Mouse (Mus musculus) kidney, embryonic 15.5 days (tissue): ENCODE measurements around the gene Ssb. TPM values are rescaled to one million over a fixed set of nuclear protein-coding genes. Genes with fewer than 3 reads are reported as not detected.

Experiments
- ATAC-seq: fragments of 200-750 bp; cut with Nextera tagmentation; replicated peaks from 2 replicates; pipeline ENCODE4 v1.8.0; 2017; ENCODE audit warnings: moderate TSS enrichment; ENCODE audit not compliant: low FRiP score
- H3K27ac ChIP-seq: fragments of 300-500 bp; sonication (generic); 2 replicates; pipeline ENCODE4 v1.5.1; 2015; ENCODE audit warnings: mild to moderate bottlenecking, inconsistent platforms
- H3K27me3 ChIP-seq: fragments of 300-500 bp; sonication (generic); 2 replicates; pipeline ENCODE4 v1.6.1; 2015; ENCODE audit warnings: inconsistent platforms
- H3K36me3 ChIP-seq: fragments of 300-500 bp; sonication (generic); 2 replicates; pipeline ENCODE4 v1.6.1; 2015; ENCODE audit warnings: inconsistent platforms
- H3K4me1 ChIP-seq: fragments of 300-500 bp; sonication (generic); 2 replicates; pipeline ENCODE4 v1.6.1; 2015; ENCODE audit warnings: inconsistent platforms
- H3K4me2 ChIP-seq: fragments of 300-500 bp; sonication (generic); 2 replicates; pipeline ENCODE4 v1.6.1; 2015; ENCODE audit warnings: moderate library complexity, mild to moderate bottlenecking, inconsistent platforms
- H3K4me3 ChIP-seq: fragments of 300-500 bp; sonication (generic); replicated peaks from 2 replicates; pipeline ENCODE4 v1.5.1; 2015; ENCODE audit warnings: mild to moderate bottlenecking, inconsistent platforms
- H3K9ac ChIP-seq: fragments of 300-500 bp; sonication (generic); 2 replicates; pipeline ENCODE4 v1.6.1; 2015; ENCODE audit warnings: mild to moderate bottlenecking, inconsistent platforms
- H3K9me3 ChIP-seq: fragments of 300-500 bp; sonication (generic); replicated peaks from 2 replicates; pipeline ENCODE4 v1.6.1; 2016; ENCODE audit warnings: inconsistent platforms
- WGBS: fragments of 180-500 bp; shearing (Covaris S2); methylation state at CpG from one replicate; pipeline ENCODE4 v1.1.7; 2015; ENCODE audit warnings: mixed read lengths; 5-methylcytosine and 5-hydroxymethylcytosine counted together
- polyA plus RNA-seq: library from polyadenylated mRNA; unstranded; fragments of >200 nt; fragmentation: Nextera tagmentation; extraction: Ambion mirVana; gene quantifications from 2 replicates; pipeline ENCODE4 v1.2.1, GENCODE M21; 2015

The Ssb gene
- polyA plus RNA-seq, 1 experiment from 2014 or later = 356 TPM

DNA sequence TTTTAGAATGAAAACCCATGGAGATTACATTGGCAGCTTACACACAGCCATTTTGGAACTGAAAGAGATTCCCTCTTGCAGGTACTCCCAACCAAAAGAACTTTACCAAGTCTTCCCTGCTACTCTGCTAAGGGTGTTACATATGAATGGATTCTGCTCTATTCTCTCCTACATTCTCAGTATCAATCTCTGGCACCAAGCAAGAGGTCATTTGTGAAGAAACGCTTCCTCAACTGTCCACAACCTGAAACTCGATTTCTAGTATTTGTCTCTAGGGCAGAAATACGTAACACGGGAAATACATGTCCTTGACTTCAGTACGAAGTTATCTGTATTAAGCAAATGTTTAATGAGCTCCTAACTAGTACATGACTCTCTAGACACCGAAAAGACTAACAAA lies 23.2 kb downstream of the Ssb start:
- 0 out of 2 replicates have a peak, but pooled peaks cover 6% of the 10 kb centered on the region for H3K4me1 ChIP-seq
- peak overlapping the region; percentile 63 for H3K4me3 ChIP-seq
- H3K4me2 ChIP-seq = peak overlapping the region; percentile 78
- H3K9ac ChIP-seq = peak overlapping the region; percentile 67; the same call in 1 of the 2 replicates
- no peaks in the 10 kb centered on the region for H3K27me3 ChIP-seq
- no peaks in the 10 kb centered on the region for H3K9me3 ChIP-seq
- H3K27ac ChIP-seq = peak overlapping the region; percentile 75; the same call in 1 of the 2 replicates
- H3K36me3 ChIP-seq = peaks cover 9% of the 10 kb centered on the region; the same call in 1 of the 2 replicates
- no peak for ATAC-seq
- WGBS = 53% methylated on average over 6 of the region's 6 CpGs

- Histone ChIP-seq H3K36me3 (0 out of 2 replicates have a peak, but pooled peaks cover 5% of the 10 kb centered on the region), H3K4me3 (peak overlapping the region; percentile 63), H3K27ac (peak overlapping the region; percentile 75), H3K4me1 (0 out of 2 replicates have a peak, but pooled peaks cover 6% of the 10 kb centered on the region), H3K4me2 (peak overlapping the region; percentile 78), H3K9me3 (no peaks in the 10 kb centered on the region), H3K27me3 (no peaks in the 10 kb centered on the region), H3K9ac (peak overlapping the region; percentile 67)
- peak; percentile 47; the same call in 1 of the 2 replicates for ATAC-seq
- WGBS = 5% methylated on average over 12 of the region's 12 CpGs
These were observed 23.7 kb downstream of the Ssb start for GRCm38 (mm10) chr2:69885050-69885449.

DNA sequence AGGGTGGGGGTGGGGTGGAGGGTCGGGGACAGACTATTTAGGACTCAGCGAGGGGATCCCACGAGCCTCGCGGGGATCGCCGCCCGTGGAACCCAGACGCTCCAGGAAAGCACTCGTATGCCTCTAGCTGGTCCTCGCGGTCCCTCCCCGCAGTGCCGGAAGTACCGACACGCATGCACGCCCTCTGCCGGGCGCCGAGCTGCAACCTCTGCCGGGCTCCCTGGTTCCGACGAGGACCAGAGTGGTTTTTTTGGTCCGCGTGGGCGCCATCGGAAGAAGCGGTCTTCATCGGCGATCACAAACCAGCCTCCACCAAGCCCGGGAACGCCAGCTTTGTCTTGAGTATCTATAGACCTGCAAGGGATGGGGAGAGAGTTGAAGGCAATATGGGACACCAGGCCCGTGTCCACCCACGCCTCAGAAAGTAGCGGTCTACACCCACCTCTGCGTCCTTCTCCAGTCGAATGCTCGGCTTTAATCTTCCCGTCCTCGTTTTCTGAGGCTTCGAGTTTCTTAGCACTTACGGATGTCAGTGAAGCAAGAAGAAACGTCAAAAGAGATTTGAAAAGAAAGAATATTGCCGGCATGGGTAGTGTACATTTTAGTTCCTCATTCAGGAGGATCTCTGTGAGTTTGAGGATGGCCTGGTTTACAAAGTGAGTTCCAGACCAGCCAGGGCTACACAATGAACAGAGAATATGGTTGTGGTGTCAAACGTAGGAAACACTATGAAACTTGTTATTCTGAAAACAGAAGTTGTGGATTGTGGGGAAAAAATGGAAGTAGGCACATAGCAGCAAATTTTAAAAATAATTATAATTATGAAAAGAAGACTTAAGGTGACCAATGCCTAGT lies 24.3 kb downstream of the Ssb start, which contains the start of gene Mettl5:
TSS of gene Mettl5 (minus strand) at position 165 of the 855 bp plus-strand sequence.
- H3K4me1 ChIP-seq = 0 out of 2 replicates have a peak, but pooled peaks cover 6% of the 10 kb centered on the region
- no peaks in the 10 kb centered on the region for H3K9me3 ChIP-seq
- peak within 1 kb of the TSS; percentile 75 for H3K27ac ChIP-seq
- no peaks in the 10 kb centered on the region for H3K27me3 ChIP-seq
- WGBS = 2% methylated on average over 45 of the region's 45 CpGs
- H3K4me2 ChIP-seq = peak within 1 kb of the TSS; percentile 78
- peak within 1 kb of the TSS; percentile 63 for H3K4me3 ChIP-seq
- H3K36me3 ChIP-seq = 0 out of 2 replicates have a peak, but pooled peaks cover 2% of the 10 kb centered on the region
- peak; percentile 98 for ATAC-seq
- H3K9ac ChIP-seq = peak within 1 kb of the TSS; percentile 67

DNA sequence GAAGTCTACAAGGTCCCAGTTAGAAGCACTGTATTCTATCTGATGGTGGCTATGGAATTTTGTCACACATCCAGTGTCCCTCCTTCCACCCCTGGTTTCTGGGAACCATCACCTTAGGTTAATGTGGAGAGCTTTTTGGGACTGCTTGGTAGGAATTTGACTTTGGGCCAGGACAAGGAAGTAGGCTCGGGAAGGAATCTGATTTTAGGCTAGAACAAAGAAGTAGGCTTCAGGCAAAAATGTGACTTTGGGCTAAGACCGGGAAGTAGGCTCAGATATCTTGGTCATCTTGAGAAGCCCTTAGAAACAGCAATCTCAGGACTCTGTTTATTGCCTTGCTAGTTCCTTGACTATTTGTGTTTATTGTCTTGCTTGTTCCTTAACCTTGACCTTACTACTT lies 27.6 kb downstream of the Ssb start:
- whole genome bisulfite sequencing = 76% methylated on average over 2 of the region's 2 CpGs
- no peaks in the 10 kb centered on the region for H3K27me3 ChIP-seq
- no peaks in the 10 kb centered on the region for H3K9me3 ChIP-seq
- 0 out of 2 replicates have a peak, but pooled peaks cover 6% of the 10 kb centered on the region for H3K4me1 ChIP-seq
- no peak overlapping the region for H3K9ac ChIP-seq
- ATAC-seq = no peak
- no peak overlapping the region for H3K27ac ChIP-seq
- no peak overlapping the region for H3K4me3 ChIP-seq
- H3K4me2 ChIP-seq = no peak overlapping the region
- H3K36me3 ChIP-seq = no peaks in the 10 kb centered on the region

GRCm38 (mm10) chr2:69890843-69891242 lies 29.5 kb downstream of the Ssb start:
- no peaks in the 10 kb centered on the region for H3K36me3 ChIP-seq
- no peak overlapping the region for H3K4me3 ChIP-seq
- no peak overlapping the region for H3K27ac ChIP-seq
- ATAC-seq = no peak
- 32% methylated on average over 7 of the region's 7 CpGs for WGBS
- no peak overlapping the region for H3K4me2 ChIP-seq
- H3K9me3 ChIP-seq = no peaks in the 10 kb centered on the region
- H3K9ac ChIP-seq = no peak overlapping the region
- H3K4me1 ChIP-seq = no peaks in the 10 kb centered on the region
- no peaks in the 10 kb centered on the region for H3K27me3 ChIP-seq

GRCm38 (mm10) chr2:69893145-69893544 lies 31.8 kb downstream of the Ssb start:
- 91% methylated on average over 1 of the region's 1 CpGs for WGBS
- Histone ChIP-seq H3K36me3 (no peaks in the 10 kb centered on the region), H3K27me3 (no peaks in the 10 kb centered on the region), H3K4me2 (no peak overlapping the region), H3K9me3 (no peaks in the 10 kb centered on the region), H3K4me1 (0 out of 2 replicates have a peak, but pooled peaks cover 3% of the 10 kb centered on the region), H3K27ac (no peak overlapping the region), H3K9ac (no peak overlapping the region), H3K4me3 (no peak overlapping the region)
- no peak for ATAC-seq

- Histone ChIP-seq H3K4me3 (no peak overlapping the region), H3K27me3 (no peaks in the 10 kb centered on the region), H3K36me3 (no peaks in the 10 kb centered on the region), H3K27ac (no peak overlapping the region), H3K4me2 (no peak overlapping the region), H3K9ac (no peak overlapping the region), H3K9me3 (no peaks in the 10 kb centered on the region), H3K4me1 (peaks cover 9% of the 10 kb centered on the region)
- 86% methylated on average over 5 of the region's 5 CpGs for WGBS
- ATAC-seq = no peak
These were observed 32.5 kb downstream of the Ssb start for GRCm38 (mm10) chr2:69893891-69894290.

- Histone ChIP-seq H3K4me2 (no peak overlapping the region), H3K4me3 (no peak overlapping the region), H3K9ac (no peak overlapping the region), H3K27ac (no peak overlapping the region), H3K36me3 (peaks cover 5% of the 10 kb centered on the region; the same call in 1 of the 2 replicates), H3K9me3 (no peaks in the 10 kb centered on the region), H3K27me3 (no peaks in the 10 kb centered on the region), H3K4me1 (peaks cover 15% of the 10 kb centered on the region)
- 61% methylated on average over 14 of the region's 14 CpGs for WGBS
- ATAC-seq = no peak
These were observed 34.3 kb downstream of the Ssb start for GRCm38 (mm10) chr2:69895502-69896223.

DNA sequence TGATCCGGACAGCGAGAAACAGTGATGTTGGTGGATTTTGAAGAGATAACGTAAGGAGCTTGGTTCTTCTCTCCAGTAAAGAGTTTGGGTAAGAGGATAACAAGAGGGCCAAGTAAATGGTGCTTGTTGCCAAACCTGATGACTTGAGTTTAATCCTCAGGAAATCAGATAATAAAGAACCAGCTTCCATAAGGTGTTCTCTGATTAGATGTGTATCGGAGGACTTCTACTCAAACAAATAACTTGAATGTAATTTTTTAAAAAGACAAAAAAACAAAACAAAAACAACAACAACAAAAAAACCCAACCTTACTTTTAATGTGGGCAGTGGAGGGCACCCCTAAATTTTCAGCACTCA lies 34.8 kb downstream of the Ssb start:
- H3K27me3 ChIP-seq = no peaks in the 10 kb centered on the region
- peaks cover 15% of the 10 kb centered on the region for H3K4me1 ChIP-seq
- H3K9me3 ChIP-seq = no peaks in the 10 kb centered on the region
- 92% methylated on average over 4 of the region's 4 CpGs for WGBS
- H3K9ac ChIP-seq = no peak overlapping the region
- H3K27ac ChIP-seq = no peak overlapping the region
- ATAC-seq = no peak
- peaks cover 9% of the 10 kb centered on the region for H3K36me3 ChIP-seq
- H3K4me3 ChIP-seq = no peak overlapping the region
- H3K4me2 ChIP-seq = no peak overlapping the region

DNA sequence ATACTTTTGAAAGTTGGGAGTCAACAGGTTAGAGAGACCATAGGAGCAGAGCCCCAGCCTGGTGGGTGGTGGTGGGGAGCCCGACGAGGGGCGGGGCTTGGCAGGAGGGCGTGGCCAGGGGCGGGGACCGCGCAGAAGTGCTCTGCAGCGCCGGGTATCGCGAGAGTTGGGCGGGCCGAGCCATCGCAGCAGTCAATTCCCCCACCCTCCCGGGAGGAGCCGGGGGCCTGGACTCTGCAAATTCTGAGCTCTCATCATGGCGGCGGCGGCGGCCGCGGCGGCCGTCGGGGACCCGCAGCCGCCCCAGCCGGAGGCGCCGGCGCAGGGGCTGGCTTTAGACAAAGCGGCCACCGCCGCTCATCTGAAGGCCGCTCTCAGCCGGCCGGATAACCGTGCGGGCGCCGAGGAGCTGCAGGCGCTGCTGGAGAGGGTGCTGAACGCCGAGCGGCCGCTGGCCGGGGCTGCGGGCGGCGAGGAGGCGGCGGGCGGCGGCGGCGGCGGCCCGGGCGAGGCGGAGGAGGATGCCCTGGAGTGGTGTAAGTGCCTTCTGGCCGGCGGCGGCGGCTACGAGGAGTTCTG lies 35.8 kb downstream of the Ssb start, which contains the start of gene Ubr3:
TSS of gene Ubr3 (plus strand) at position 208 of the 579 bp plus-strand sequence.
- Histone ChIP-seq H3K4me2 (peak within 1 kb of the TSS; percentile 92), H3K4me1 (peaks cover 15% of the 10 kb centered on the region), H3K27me3 (no peaks in the 10 kb centered on the region), H3K36me3 (peaks cover 15% of the 10 kb centered on the region), H3K4me3 (peak within 1 kb of the TSS; percentile 100), H3K27ac (peak within 1 kb of the TSS; percentile 94), H3K9me3 (no peaks in the 10 kb centered on the region), H3K9ac (peak within 1 kb of the TSS; percentile 100)
- ATAC-seq = peak; percentile 99
- under 1% methylated on average over 62 of the region's 65 CpGs for WGBS

GRCm38 (mm10) chr2:69897618-69898575 lies 36.5 kb downstream of the Ssb start:
- H3K9me3 ChIP-seq = no peaks in the 10 kb centered on the region
- H3K4me1 ChIP-seq = peaks cover 15% of the 10 kb centered on the region
- H3K36me3 ChIP-seq = peaks cover 15% of the 10 kb centered on the region
- H3K9ac ChIP-seq = peak overlapping the region; percentile 100
- H3K4me3 ChIP-seq = peak overlapping the region; percentile 100
- peak overlapping the region; percentile 92 for H3K4me2 ChIP-seq
- peak; percentile 69 for ATAC-seq
- WGBS = under 1% methylated on average over 52 of the region's 55 CpGs
- no peaks in the 10 kb centered on the region for H3K27me3 ChIP-seq
- H3K27ac ChIP-seq = peak overlapping the region; percentile 94
